Mouse (Mus musculus): ENCODE data around the gene Fancc.
A peak's percentile ranks its signal among the peaks of the same experiment; 100 is the strongest.

Fancc gene

GRCm38 (mm10) chr13:63241665-63242064, 255.4 kb downstream of the Fancc start:
- no peak for DNase-seq

- DNase-seq: no peak
These were observed 256.2 kb downstream of the Fancc start for GRCm38 (mm10) chr13:63240835-63241234.

GRCm38 (mm10) chr13:63239877-63240671, 257.0 kb downstream of the Fancc start:
- DNase-seq: peak; percentile 94

- DNase-seq: no peak
These were observed 257.7 kb downstream of the Fancc start for GRCm38 (mm10) chr13:63239301-63239804.

GRCm38 (mm10) chr13:63238045-63238444, 259.0 kb downstream of the Fancc start:
- no peak for DNase-seq

GRCm38 (mm10) chr13:63236159-63236893, 260.8 kb downstream of the Fancc start:
- DNase-seq: no peak

GRCm38 (mm10) chr13:63235551-63235950, 261.5 kb downstream of the Fancc start:
- DNase-seq: peak; percentile 77

All from kidney, postnatal 10 days (tissue).